Mouse (Mus musculus): ENCODE measurements around the gene Akap14.

DNA sequence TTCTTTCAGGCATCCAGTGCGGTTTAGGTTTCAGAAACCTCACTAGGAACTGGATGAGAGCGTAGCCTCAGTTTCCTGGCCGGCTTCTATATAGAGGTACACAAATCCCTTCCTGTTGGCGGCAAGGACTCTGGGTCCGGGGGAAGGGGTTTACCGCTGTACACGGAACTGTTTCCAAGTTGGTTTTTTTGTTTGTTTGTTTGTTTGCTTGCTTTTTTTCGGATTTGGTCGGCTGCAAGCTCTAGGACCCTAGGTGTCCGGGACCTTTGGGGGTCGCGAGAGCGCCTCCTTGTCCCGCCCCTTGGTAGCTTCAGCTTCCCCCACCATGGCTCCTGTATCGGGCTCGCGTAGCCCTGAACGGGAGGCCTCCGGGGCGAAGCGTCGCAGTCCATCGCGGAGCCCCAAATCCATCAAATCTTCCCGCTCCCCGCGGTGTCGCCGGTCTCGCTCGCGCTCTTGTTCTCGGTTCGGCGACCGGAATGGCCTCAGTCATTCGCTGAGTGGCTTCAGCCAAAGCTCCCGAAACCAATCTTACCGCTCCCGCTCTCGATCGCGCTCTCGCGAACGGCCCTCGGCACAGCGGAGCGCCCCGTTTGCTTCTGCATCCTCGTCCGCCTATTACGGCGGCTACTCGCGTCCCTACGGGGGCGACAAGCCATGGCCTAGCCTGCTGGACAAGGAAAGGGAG is 41.8 kb downstream of the Akap14 start, which contains the start of gene Nkap:
- TF ChIP-seq CTCF (conservative IDR thresholded peaks at IDR 0.05; ENCODE audit: low read length) (no peak), POU5F1 (IDR thresholded peaks at IDR 0.05; ENCODE audit: borderline replicate concordance, low read length) (no peak), NANOG (IDR thresholded peaks at IDR 0.05; ENCODE audit: borderline replicate concordance, low read length) (no peak)
